Mouse (Mus musculus): ENCODE measurements around the gene Adprh.

Gene Adprh

GRCm38 (mm10) chr16:38440403-38440802 is 12.1 kb downstream of the Adprh start:
- DNase-seq = no peak

GRCm38 (mm10) chr16:38439190-38439589 is 13.3 kb downstream of the Adprh start:
- DNase-seq = no peak

GRCm38 (mm10) chr16:38434295-38434795 is 18.2 kb downstream of the Adprh start:
- DNase-seq = no peak

GRCm38 (mm10) chr16:38433514-38433913 is 19.0 kb downstream of the Adprh start:
- DNase-seq = no peak

GRCm38 (mm10) chr16:38432498-38433425 is 19.7 kb downstream of the Adprh start, which contains the start of gene Pla1a:
Gene Pla1a (minus strand): TSS chr16:38433145.
- DNase-seq = peak; percentile 53

GRCm38 (mm10) chr16:38431446-38432185 is 20.9 kb downstream of the Adprh start:
- DNase-seq = no peak

GRCm38 (mm10) chr16:38425799-38426198 is 26.7 kb downstream of the Adprh start:
- no peak for DNase-seq

- DNase-seq = no peak
Observed at GRCm38 (mm10) chr16:38425374-38425773, 27.1 kb downstream of the Adprh start.

- DNase-seq = no peak
Observed at GRCm38 (mm10) chr16:38414953-38415352, 37.5 kb downstream of the Adprh start.

- DNase-seq = no peak
Observed at GRCm38 (mm10) chr16:38408416-38408815, 44.1 kb downstream of the Adprh start.

GRCm38 (mm10) chr16:38407584-38407983 is 44.9 kb downstream of the Adprh start:
- DNase-seq = no peak

GRCm38 (mm10) chr16:38406708-38407107 is 45.8 kb downstream of the Adprh start:
- DNase-seq = no peak

- DNase-seq = no peak
Observed at GRCm38 (mm10) chr16:38406293-38406692, 46.2 kb downstream of the Adprh start.

- DNase-seq = no peak
Observed at GRCm38 (mm10) chr16:38403639-38404038, 48.9 kb downstream of the Adprh start.

- no peak for DNase-seq
Observed at GRCm38 (mm10) chr16:38401468-38401867, 51.0 kb downstream of the Adprh start.

- no peak for DNase-seq
Observed at GRCm38 (mm10) chr16:38400311-38400960, 52.1 kb downstream of the Adprh start.

- DNase-seq = peak; percentile 65
Observed at GRCm38 (mm10) chr16:38399531-38400231, 52.8 kb downstream of the Adprh start.

- DNase-seq = no peak
Observed at GRCm38 (mm10) chr16:38399076-38399475, 53.4 kb downstream of the Adprh start.

GRCm38 (mm10) chr16:38398266-38398665 is 54.2 kb downstream of the Adprh start:
- peak; percentile 76 for DNase-seq

GRCm38 (mm10) chr16:38396155-38396554 is 56.3 kb downstream of the Adprh start:
- peak; percentile 73 for DNase-seq

- no peak for DNase-seq
Observed at GRCm38 (mm10) chr16:38395060-38395730, 57.3 kb downstream of the Adprh start.

- DNase-seq = no peak
Observed at GRCm38 (mm10) chr16:38394191-38394618, 58.3 kb downstream of the Adprh start.
